Mouse (Mus musculus): ENCODE measurements around the gene Pogz.

DNA sequence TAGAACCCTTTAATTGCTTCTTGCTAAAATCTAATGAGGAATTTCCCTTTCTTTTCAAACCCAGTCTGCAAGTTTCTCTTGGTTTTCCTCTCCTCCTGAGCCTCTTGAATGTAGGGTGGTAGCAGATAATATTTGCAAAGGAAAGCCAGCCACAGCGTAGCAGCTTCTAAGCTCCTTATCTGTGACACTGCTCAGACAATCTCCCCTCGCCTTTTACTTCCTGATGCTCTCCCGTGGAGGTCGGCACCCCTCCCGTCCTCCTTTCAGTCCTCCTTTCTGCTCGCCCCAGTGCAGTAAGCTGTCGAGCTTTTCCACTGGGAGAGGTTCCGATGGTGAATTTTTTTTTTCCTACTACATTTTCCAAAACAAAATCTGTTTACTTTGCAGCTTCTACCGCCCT lies 5.3 kb upstream of the Pogz start:
- TF ChIP-seq CTCF (IDR thresholded peaks at IDR 0.05; ENCODE audit: low read depth) (no peak), EP300 (IDR thresholded peaks at IDR 0.05; ENCODE audit: low read depth) (no peak)

All from liver, embryonic 14.5 days (tissue).